In the genomic region with DNA sequence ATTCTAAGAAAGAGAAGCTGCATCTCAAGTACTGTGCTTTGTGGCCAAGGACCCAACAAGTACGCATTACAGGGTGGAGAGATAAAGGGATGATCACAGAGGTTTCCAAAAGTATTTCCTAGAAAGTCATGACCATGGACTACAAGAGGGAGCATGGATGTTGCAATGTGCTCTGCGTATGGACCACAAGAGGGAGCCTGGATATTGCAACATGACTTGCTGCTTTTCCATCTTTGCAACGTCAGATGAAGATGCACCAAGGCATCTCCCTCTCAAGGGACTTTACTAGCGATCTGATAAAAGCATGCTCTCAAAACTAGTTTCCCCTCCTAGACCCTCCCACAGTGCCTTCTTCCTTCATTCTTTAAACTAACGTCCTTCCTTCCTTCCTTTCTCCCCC, we compare ENCODE assay signal across 8 mouse cellular contexts.
DNase-seq lines count a peak whose midpoint lies in the region; ATAC-seq and TF ChIP-seq lines count a peak whose summit lies in the region.

No protein-coding gene starts in this region.

- no peak overlapping the region for H3K27ac ChIP-seq in kidney, embryonic 15.5 days
- H3K27ac ChIP-seq in ES-Bruce4 (ENCODE audit: insufficient read depth, low read length) = no peak overlapping the region
- no peak overlapping the region for H3K27ac ChIP-seq in heart, embryonic 10.5 days
- H3K27ac ChIP-seq in thymus, adult 2 months (ENCODE audit: control insufficient read depth, insufficient read depth, low read length) = no peak overlapping the region

- H3K4me3 ChIP-seq in kidney, embryonic 15.5 days (replicated peaks) = no peak overlapping the region
- H3K4me3 ChIP-seq in ES-Bruce4 (ENCODE audit: low read depth, low read length) = no peak overlapping the region
- no peak overlapping the region for H3K4me3 ChIP-seq in heart, embryonic 10.5 days
- no peak overlapping the region for H3K4me3 ChIP-seq in thymus, adult 2 months (ENCODE audit: control insufficient read depth, insufficient read depth, low read length)

- no peaks in the 10 kb centered on the region for H3K4me1 ChIP-seq in kidney, embryonic 15.5 days
- H3K4me1 ChIP-seq in ES-Bruce4 (ENCODE audit: control insufficient read depth, insufficient read depth, low read length) = peaks cover 1% of the 10 kb centered on the region
- no peaks in the 10 kb centered on the region for H3K4me1 ChIP-seq in heart, embryonic 10.5 days
- no peaks in the 10 kb centered on the region for H3K4me1 ChIP-seq in thymus, adult 2 months (replicated peaks; ENCODE audit: control insufficient read depth, insufficient read depth, low read length)

- no peak for ATAC-seq in kidney, embryonic 15.5 days (replicated peaks; ENCODE audit: low FRiP score)

- H3K4me2 ChIP-seq in kidney, embryonic 15.5 days = no peak overlapping the region

- no peak for TF ChIP-seq POLR2A in ES-Bruce4 (IDR thresholded peaks at IDR 0.05; ENCODE audit: insufficient read depth, low read length)
- TF ChIP-seq POLR2A in brain, embryonic 14.5 days (IDR thresholded peaks at IDR 0.05; ENCODE audit: borderline replicate concordance, extremely low read depth, insufficient read depth, insufficient read length, poor library complexity, severe bottlenecking) = no peak
- TF ChIP-seq POLR2A in thymus, adult 2 months (IDR thresholded peaks at IDR 0.05; ENCODE audit: control insufficient read depth, extremely low read depth, insufficient read depth, low read length, poor library complexity) = no peak

- peak; percentile 18 for TF ChIP-seq CTCF in ES-Bruce4 (IDR thresholded peaks at IDR 0.05; ENCODE audit: low read depth, low read length)
- peak; percentile 85 for TF ChIP-seq CTCF in brain, embryonic 14.5 days (IDR thresholded peaks at IDR 0.05; ENCODE audit: borderline replicate concordance, extremely low read depth, insufficient read depth, insufficient read length)
- TF ChIP-seq CTCF in thymus, adult 2 months (IDR thresholded peaks at IDR 0.05; ENCODE audit: borderline replicate concordance, control insufficient read depth, extremely low read depth, insufficient read depth, low read length, poor library complexity) = no peak

- no peaks in the 10 kb centered on the region for H3K9me3 ChIP-seq in kidney, embryonic 15.5 days (replicated peaks)
- H3K9me3 ChIP-seq in ES-Bruce4 (replicated peaks; ENCODE audit: control insufficient read depth, insufficient read depth, low read length, poor library complexity, severe bottlenecking) = no peaks in the 10 kb centered on the region
- no peaks in the 10 kb centered on the region for H3K9me3 ChIP-seq in heart, embryonic 10.5 days

- TF ChIP-seq EP300 in ES-Bruce4 (IDR thresholded peaks at IDR 0.05; ENCODE audit: insufficient read depth, low read depth, low read length) = no peak

- no peaks in the 10 kb centered on the region for H3K27me3 ChIP-seq in kidney, embryonic 15.5 days
- H3K27me3 ChIP-seq in ES-Bruce4 (ENCODE audit: control insufficient read depth, insufficient read depth, low read length, poor library complexity, severe bottlenecking) = no peaks in the 10 kb centered on the region
- no peaks in the 10 kb centered on the region for H3K27me3 ChIP-seq in heart, embryonic 10.5 days (ENCODE audit: insufficient read depth, poor library complexity, severe bottlenecking)
- no peaks in the 10 kb centered on the region for H3K27me3 ChIP-seq in thymus, adult 2 months (ENCODE audit: control insufficient read depth, insufficient read depth, low read length)

- peak; percentile 14 for DNase-seq in kidney, postnatal 10 days
- peak; percentile 81 for DNase-seq in brain, embryonic 14.5 days (ENCODE audit: low read depth)
- peak; percentile 29 to 43 for DNase-seq in layer of hippocampus, postnatal 14 days (ENCODE audit: low spot score in 2 of 2)
- DNase-seq in ovary, postnatal 10 days (ENCODE audit: low spot score) = no peak
- no peak for DNase-seq in heart, embryonic 10.5 days (ENCODE audit: low spot score)
- DNase-seq in thymus, adult 2 months = no peak

- WGBS in kidney, embryonic 15.5 days = 46% methylated on average over 5 of the region's 5 CpGs
- 51% methylated on average over 5 of the region's 5 CpGs for WGBS in heart, embryonic 10.5 days
- WGBS in thymus, adult 2 months = 63% methylated on average over 5 of the region's 5 CpGs

- no peaks in the 10 kb centered on the region for H3K36me3 ChIP-seq in kidney, embryonic 15.5 days
- no peaks in the 10 kb centered on the region for H3K36me3 ChIP-seq in ES-Bruce4 (ENCODE audit: control insufficient read depth, insufficient read depth, low read length, poor library complexity, severe bottlenecking)
- H3K36me3 ChIP-seq in heart, embryonic 10.5 days = no peaks in the 10 kb centered on the region
- H3K36me3 ChIP-seq in thymus, adult 2 months (ENCODE audit: control insufficient read depth, insufficient read depth, low read length) = no peaks in the 10 kb centered on the region

- no peak overlapping the region for H3K9ac ChIP-seq in kidney, embryonic 15.5 days
- no peak overlapping the region for H3K9ac ChIP-seq in ES-Bruce4 (ENCODE audit: low read depth, poor library complexity, severe bottlenecking)

Comparison
In these comparisons a context has a peak if more than half of its experiments do, and no peak if none do; other contexts are left out.
1. DNase-seq: peak in kidney, postnatal 10 days (single experiment), brain, embryonic 14.5 days (single experiment) and layer of hippocampus, postnatal 14 days (2 of 2); none in ovary, postnatal 10 days (single experiment), heart, embryonic 10.5 days (single experiment) and thymus, adult 2 months (single experiment).